Mouse (Mus musculus): Measurements from ENCODE around the gene Stk16. TPM values are rescaled to one million over a fixed set of nuclear protein-coding genes. Genes with fewer than 3 reads are reported as not detected.

Gene Stk16
- polyA plus RNA-seq, 1 experiment = 193 TPM

- Histone ChIP-seq H3K4me1 (ENCODE audit: control insufficient read depth, insufficient read depth, insufficient read length, low read length) (peaks cover 7% of the 10 kb centered on the region), H3K27ac (ENCODE audit: insufficient read depth, low read depth, low read length) (no peak overlapping the region), H3K4me3 (ENCODE audit: low read depth, low read length) (no peak overlapping the region), H3K27me3 (ENCODE audit: control insufficient read depth, insufficient read depth, low read length) (no peaks in the 10 kb centered on the region), H3K36me3 (ENCODE audit: control insufficient read depth, insufficient read depth, low read length) (no peaks in the 10 kb centered on the region)
- 72% methylated on average over 8 of the region's 8 CpGs for WGBS
- TF ChIP-seq POLR2A (IDR thresholded peaks at IDR 0.05; ENCODE audit: low read depth, low read length) (no peak), CTCF (IDR thresholded peaks at IDR 0.05; ENCODE audit: extremely low read depth, insufficient read length, insufficient replicate concordance, low read depth, low read length) (no peak)
Observed at GRCm38 (mm10) chr1:75254625-75255013, 44.0 kb downstream of the Stk16 start.

- H3K4me1 ChIP-seq (ENCODE audit: control insufficient read depth, insufficient read depth, insufficient read length, low read length) = peaks cover 7% of the 10 kb centered on the region
- no peak overlapping the region for H3K4me3 ChIP-seq (ENCODE audit: low read depth, low read length)
- no peaks in the 10 kb centered on the region for H3K36me3 ChIP-seq (ENCODE audit: control insufficient read depth, insufficient read depth, low read length)
- no peak for TF ChIP-seq CTCF (IDR thresholded peaks at IDR 0.05; ENCODE audit: extremely low read depth, insufficient read length, insufficient replicate concordance, low read depth, low read length)
- H3K27ac ChIP-seq (ENCODE audit: insufficient read depth, low read depth, low read length) = no peak overlapping the region
- no peaks in the 10 kb centered on the region for H3K27me3 ChIP-seq (ENCODE audit: control insufficient read depth, insufficient read depth, low read length)
- WGBS = 58% methylated on average over 10 of the region's 10 CpGs
Observed at GRCm38 (mm10) chr1:75255516-75256046, 44.9 kb downstream of the Stk16 start.

- Histone ChIP-seq H3K36me3 (ENCODE audit: control insufficient read depth, insufficient read depth, low read length) (no peaks in the 10 kb centered on the region), H3K27ac (ENCODE audit: insufficient read depth, low read depth, low read length) (no peak overlapping the region), H3K4me1 (ENCODE audit: control insufficient read depth, insufficient read depth, insufficient read length, low read length) (no peaks in the 10 kb centered on the region), H3K4me3 (ENCODE audit: low read depth, low read length) (no peak overlapping the region), H3K27me3 (ENCODE audit: control insufficient read depth, insufficient read depth, low read length) (peaks cover 19% of the 10 kb centered on the region)
- TF ChIP-seq POLR2A (IDR thresholded peaks at IDR 0.05; ENCODE audit: low read depth, low read length) (no peak), CTCF (IDR thresholded peaks at IDR 0.05; ENCODE audit: extremely low read depth, insufficient read length, insufficient replicate concordance, low read depth, low read length) (no peak)
Observed at GRCm38 (mm10) chr1:75261278-75261677, 50.6 kb downstream of the Stk16 start.

- Histone ChIP-seq H3K27ac (ENCODE audit: insufficient read depth, low read depth, low read length) (no peak overlapping the region), H3K4me3 (ENCODE audit: low read depth, low read length) (no peak overlapping the region), H3K36me3 (ENCODE audit: control insufficient read depth, insufficient read depth, low read length) (no peaks in the 10 kb centered on the region), H3K4me1 (ENCODE audit: control insufficient read depth, insufficient read depth, insufficient read length, low read length) (no peaks in the 10 kb centered on the region), H3K27me3 (ENCODE audit: control insufficient read depth, insufficient read depth, low read length) (peaks cover 19% of the 10 kb centered on the region)
- 5% methylated on average over 40 of the region's 40 CpGs for WGBS
- TF ChIP-seq CTCF (IDR thresholded peaks at IDR 0.05; ENCODE audit: extremely low read depth, insufficient read length, insufficient replicate concordance, low read depth, low read length) = no peak
- TF ChIP-seq POLR2A (IDR thresholded peaks at IDR 0.05; ENCODE audit: low read depth, low read length) = no peak
Observed at GRCm38 (mm10) chr1:75262969-75263951, 52.6 kb downstream of the Stk16 start.

GRCm38 (mm10) chr1:75264091-75264880 lies 53.6 kb downstream of the Stk16 start, which contains the start of gene Ptprn:
Gene Ptprn (minus strand): TSS chr1:75264502.
- Histone ChIP-seq H3K4me3 (ENCODE audit: low read depth, low read length) (no peak within 1 kb of the TSS), H3K36me3 (ENCODE audit: control insufficient read depth, insufficient read depth, low read length) (no peaks in the 10 kb centered on the region), H3K4me1 (ENCODE audit: control insufficient read depth, insufficient read depth, insufficient read length, low read length) (no peaks in the 10 kb centered on the region), H3K27me3 (ENCODE audit: control insufficient read depth, insufficient read depth, low read length) (peaks cover 19% of the 10 kb centered on the region), H3K27ac (ENCODE audit: insufficient read depth, low read depth, low read length) (no peak within 1 kb of the TSS)
- TF ChIP-seq POLR2A (IDR thresholded peaks at IDR 0.05; ENCODE audit: low read depth, low read length) = no peak
- no peak for TF ChIP-seq CTCF (IDR thresholded peaks at IDR 0.05; ENCODE audit: extremely low read depth, insufficient read length, insufficient replicate concordance, low read depth, low read length)
- WGBS = 16% methylated on average over 32 of the region's 32 CpGs

Other genes starting within 250 kb of the Stk16 start
- gene Nhej1, start 85.6 kb upstream of the Stk16 start, polyA plus RNA-seq (2012; rRNA removed) = 0.86 and 2.0 TPM in 2 replicates
- 1.2 TPM in 2 replicates for gene Slc23a3, start 76.9 kb upstream of the Stk16 start, polyA plus RNA-seq (2012; rRNA removed)
- gene Cnppd1, start 68.1 kb upstream of the Stk16 start, polyA plus RNA-seq (2012; rRNA removed) = 31.5 and 90.4 TPM in 2 replicates
- 47.4 and 113 TPM in 2 replicates for gene Retreg2, start 68.1 kb upstream of the Stk16 start, polyA plus RNA-seq (2012; rRNA removed)
- 45.0 and 106 TPM in 2 replicates for gene Zfand2b, start 42.2 kb upstream of the Stk16 start, polyA plus RNA-seq (2012; rRNA removed)
- gene Abcb6, start 30.4 kb upstream of the Stk16 start, polyA plus RNA-seq (2012; rRNA removed) = 15.0 and 22.1 TPM in 2 replicates
- 5.5 and 16.2 TPM in 2 replicates for gene Ankzf1, start 18.7 kb upstream of the Stk16 start, polyA plus RNA-seq (2012; rRNA removed)
- gene Atg9a, start 18.6 kb upstream of the Stk16 start, polyA plus RNA-seq (2012; rRNA removed) = 48.3 and 148 TPM in 2 replicates
- gene Glb1l, start within 50 bp of the Stk16 start, polyA plus RNA-seq (2012; rRNA removed) = 0.74 and 1.1 TPM in 2 replicates
- gene Tuba4a, start 9.0 kb downstream of the Stk16 start, polyA plus RNA-seq (2012; rRNA removed) = 107 and 188 TPM in 2 replicates
- gene A630095N17Rik, start 21.3 kb downstream of the Stk16 start, polyA plus RNA-seq (2012; rRNA removed) = not detected in 2 replicates
- gene Dnajb2, start 25.6 kb downstream of the Stk16 start, polyA plus RNA-seq (2012; rRNA removed) = 13.3 and 21.3 TPM in 2 replicates
- 2.8 and 6.2 TPM in 2 replicates for gene Ptprn, start 53.7 kb downstream of the Stk16 start, polyA plus RNA-seq (2012; rRNA removed)
- 1.8 and 6.2 TPM in 2 replicates for gene Resp18, start 67.6 kb downstream of the Stk16 start, polyA plus RNA-seq (2012; rRNA removed)
- 157 and 865 TPM in 2 replicates for gene Dnpep, start 107.2 kb downstream of the Stk16 start, polyA plus RNA-seq (2012; rRNA removed)
- 152 and 216 TPM in 2 replicates for gene Des, start 149.5 kb downstream of the Stk16 start, polyA plus RNA-seq (2012; rRNA removed)
- 21.5 and 23.2 TPM in 2 replicates for gene Speg, start 164.5 kb downstream of the Stk16 start, polyA plus RNA-seq (2012; rRNA removed)
- 121 and 187 TPM in 2 replicates for gene Gmppa, start 225.1 kb downstream of the Stk16 start, polyA plus RNA-seq (2012; rRNA removed)
- 0.05 TPM in 1 of 2 replicates, not detected in the other for gene Asic4, start 239.6 kb downstream of the Stk16 start, polyA plus RNA-seq (2012; rRNA removed)